ENCODE assay signal across 10 mouse cellular contexts in the genomic region with DNA sequence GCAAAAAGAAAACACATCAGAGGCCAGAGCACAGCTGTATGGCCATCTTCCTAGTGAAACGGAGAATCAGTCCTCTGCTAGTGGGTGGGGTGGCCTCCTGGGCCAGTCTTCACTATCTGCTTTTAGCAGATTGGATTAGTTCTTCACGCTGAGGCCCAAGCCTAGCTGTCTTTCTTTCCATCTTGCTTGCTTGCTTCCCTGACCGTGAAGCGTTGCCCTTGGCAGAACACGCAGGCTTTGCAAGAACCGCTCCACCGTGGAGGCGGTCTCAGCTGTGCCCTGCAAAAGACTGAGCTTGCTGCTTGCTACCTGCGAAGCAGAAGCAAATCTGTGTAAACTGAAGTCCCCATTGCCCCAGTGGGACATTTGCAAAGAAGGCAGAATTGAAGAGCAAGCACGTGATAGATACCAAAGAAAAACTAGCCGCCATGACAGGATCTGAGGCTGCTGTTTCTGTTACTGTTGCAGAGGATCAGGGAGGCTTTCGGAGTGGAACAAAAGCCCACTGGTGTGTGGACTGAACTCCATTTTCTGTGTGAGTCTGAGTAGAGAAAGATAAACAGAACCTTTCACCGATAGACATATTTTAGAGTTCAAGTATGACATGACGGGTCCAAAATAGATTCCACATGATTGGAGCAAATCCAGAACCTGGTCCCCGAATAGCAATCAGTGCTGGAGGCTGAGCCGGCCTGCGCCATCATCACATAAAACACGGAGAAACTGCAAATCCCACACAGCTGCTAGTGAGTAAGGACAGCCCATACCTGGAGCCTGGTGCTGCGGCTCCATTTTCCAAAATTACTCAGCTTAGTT.
DNase-seq lines count a peak whose midpoint lies in the region; ATAC-seq and TF ChIP-seq lines count a peak whose summit lies in the region.
"Had no signal": no experiment of that assay in that cellular context is flagged by ENCODE, and none has a peak within 500 bp of the region (broad histone marks: within the 10 kb centered on the region; RNA-seq: fewer than 3 reads in every experiment).

No protein-coding gene starts in this region.

- H3K27ac ChIP-seq in lung, embryonic 14.5 days (ENCODE audit: low read depth): peak overlapping the region; percentile 88
- peak overlapping the region; percentile 87 for H3K27ac ChIP-seq in embryonic facial prominence, embryonic 15.5 days (replicated peaks)
- peak overlapping the region; percentile 75 for H3K27ac ChIP-seq in heart, adult 2 months
- 0 out of 2 replicates have a peak overlapping the region, but pooled peaks have one; percentile 50 for H3K27ac ChIP-seq in limb, embryonic 10.5 days
- H3K27ac ChIP-seq: liver, embryonic 14.5 days had no signal

- peaks cover 6% of the 10 kb centered on the region; the same call in 1 of the 2 replicates for H3K4me1 ChIP-seq in lung, embryonic 14.5 days (ENCODE audit: insufficient read depth)
- peaks cover 28% of the 10 kb centered on the region for H3K4me1 ChIP-seq in embryonic facial prominence, embryonic 15.5 days
- peaks cover 6% of the 10 kb centered on the region for H3K4me1 ChIP-seq in heart, adult 2 months (ENCODE audit: control insufficient read depth, insufficient read depth, low read length)
- H3K4me1 ChIP-seq in limb, embryonic 10.5 days: peaks cover 8% of the 10 kb centered on the region

- DNase-seq in lung, embryonic 14.5 days: peak; percentile 53
- DNase-seq in lung, postnatal 25 days (ENCODE audit: low spot score): no peak
- peak; percentile 32 to 39 for DNase-seq in heart, adult 2 months
- DNase-seq in limb, embryonic 10.5 days (ENCODE audit: low spot score): no peak
- DNase-seq in thymus, postnatal 36 days: no peak
- no peak for DNase-seq in spleen, adult 12 weeks (ENCODE audit: low spot score)

- H3K36me3 ChIP-seq in lung, embryonic 14.5 days (ENCODE audit: insufficient read depth): no peaks in the 10 kb centered on the region
- H3K36me3 ChIP-seq in embryonic facial prominence, embryonic 15.5 days: no peaks in the 10 kb centered on the region
- H3K36me3 ChIP-seq in heart, adult 2 months (ENCODE audit: control insufficient read depth, insufficient read depth, low read length): no peaks in the 10 kb centered on the region
- no peaks in the 10 kb centered on the region for H3K36me3 ChIP-seq in limb, embryonic 10.5 days

- no peaks in the 10 kb centered on the region for H3K27me3 ChIP-seq in lung, embryonic 14.5 days (ENCODE audit: insufficient read depth, low read length)
- no peaks in the 10 kb centered on the region for H3K27me3 ChIP-seq in embryonic facial prominence, embryonic 15.5 days
- no peaks in the 10 kb centered on the region for H3K27me3 ChIP-seq in heart, adult 2 months (ENCODE audit: control insufficient read depth, insufficient read depth, low read length)
- no peaks in the 10 kb centered on the region for H3K27me3 ChIP-seq in limb, embryonic 10.5 days (ENCODE audit: low read depth, poor library complexity, severe bottlenecking)

- WGBS in lung, embryonic 14.5 days: 66% methylated on average over 19 of the region's 19 CpGs
- WGBS in embryonic facial prominence, embryonic 15.5 days: 50% methylated on average over 19 of the region's 19 CpGs
- 61% methylated on average over 19 of the region's 19 CpGs for WGBS in heart, adult 2 months
- WGBS in limb, embryonic 10.5 days: 91% methylated on average over 19 of the region's 19 CpGs

- no peak overlapping the region for H3K4me3 ChIP-seq in lung, embryonic 14.5 days (ENCODE audit: low read depth, low read length)
- no peak overlapping the region for H3K4me3 ChIP-seq in embryonic facial prominence, embryonic 15.5 days (replicated peaks)
- H3K4me3 ChIP-seq in heart, adult 2 months: no peak overlapping the region
- H3K4me3 ChIP-seq in limb, embryonic 10.5 days: no peak overlapping the region
- H3K4me3 ChIP-seq: erythroblast, embryonic 14.5 days had no signal

- TF ChIP-seq CTCF in lung, embryonic 14.5 days (IDR thresholded peaks at IDR 0.05; ENCODE audit: low read depth): no peak
- no peak for TF ChIP-seq CTCF in heart, adult 2 months (IDR thresholded peaks at IDR 0.05)

- intact Hi-C loops in heart, adult 2 months (cut with DNase I): no loop called here

- H3K9ac ChIP-seq in lung, embryonic 14.5 days: no peak overlapping the region
- H3K9ac ChIP-seq in embryonic facial prominence, embryonic 15.5 days: no peak overlapping the region
- H3K9ac ChIP-seq in heart, adult 2 months (ENCODE audit: low read depth, low read length): no peak overlapping the region
- H3K9ac ChIP-seq: liver, embryonic 14.5 days had no signal

- TF ChIP-seq EP300 in heart, adult 2 months (IDR thresholded peaks at IDR 0.05; ENCODE audit: insufficient read depth, low read depth, low read length): no peak

- no peaks in the 10 kb centered on the region for H3K9me3 ChIP-seq in lung, embryonic 14.5 days (ENCODE audit: low read depth, low read length)
- H3K9me3 ChIP-seq in embryonic facial prominence, embryonic 15.5 days (replicated peaks): no peaks in the 10 kb centered on the region
- no peaks in the 10 kb centered on the region for H3K9me3 ChIP-seq in limb, embryonic 10.5 days (replicated peaks)

- no peak overlapping the region for H3K4me2 ChIP-seq in lung, embryonic 14.5 days
- H3K4me2 ChIP-seq in embryonic facial prominence, embryonic 15.5 days (replicated peaks): no peak overlapping the region

- ATAC-seq in lung, embryonic 14.5 days (ENCODE audit: insufficient read depth): no peak
- peak; percentile 69 for ATAC-seq in embryonic facial prominence, embryonic 15.5 days (ENCODE audit: insufficient number of reproducible peaks, low FRiP score, low TSS enrichment, low read depth)
- no peak for ATAC-seq in megakaryocyte progenitor cell, adult 5-6 weeks (replicated peaks; ENCODE audit: poor library complexity)

- no peaks in the 10 kb centered on the region for H3K79me2 ChIP-seq in heart, adult 2 months (replicated peaks; ENCODE audit: control insufficient read depth, insufficient read depth, low read length)

- no peak for TF ChIP-seq POLR2A in heart, adult 2 months (IDR thresholded peaks at IDR 0.05; ENCODE audit: insufficient read depth, low read depth, low read length)

Comparison
In these comparisons a context has a peak if more than half of its experiments do, and no peak if none do; other contexts are left out.
1. DNase-seq: peak in lung, embryonic 14.5 days (single experiment) and heart, adult 2 months (2 of 2); none in lung, postnatal 25 days (single experiment), limb, embryonic 10.5 days (single experiment), thymus, postnatal 36 days (0 of 2) and spleen, adult 12 weeks (single experiment).
2. Peak in every context shown above with its lines, with median percentiles within 50 percentile points of each other: H3K27ac ChIP-seq.